Mouse (Mus musculus): ENCODE results near the gene Il23r.

DNA sequence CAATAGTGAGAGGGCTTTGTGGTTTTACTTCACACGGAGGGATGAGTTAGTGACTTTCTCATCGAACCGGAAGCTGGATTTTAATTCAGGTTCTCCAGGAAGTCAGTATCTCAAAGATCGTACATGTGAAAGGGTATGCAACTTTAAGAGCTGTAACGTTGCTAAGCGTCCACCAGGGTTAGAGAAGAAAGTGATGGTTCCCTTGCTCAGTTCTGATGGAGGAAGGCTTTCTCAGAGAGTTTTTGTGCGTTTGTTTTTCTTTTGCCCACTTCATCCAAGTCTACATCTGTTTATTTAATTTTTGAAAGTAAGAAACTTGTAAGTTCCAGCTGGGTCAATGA is 40.1 kb upstream of the Il23r start:
- TF ChIP-seq FLI1 (IDR thresholded peaks at IDR 0.05; ENCODE audit: low read length) (no peak), GATA1 (IDR thresholded peaks at IDR 0.05; ENCODE audit: borderline replicate concordance, low read length) (no peak)

All from megakaryocyte, embryonic 14.5 days (primary cell).